Mouse (Mus musculus) lung, embryonic 14.5 days (tissue): Measurements from ENCODE around the gene Mab21l3. TPM values are rescaled to one million over a fixed set of nuclear protein-coding genes. Genes with fewer than 3 reads are reported as not detected.
"Not testable (repeated sequence)": the region's sequence is repeated elsewhere in the genome, so short reads cannot be mapped to it uniquely, and the experiment has no call there.

ENCODE experiments used
- ATAC-seq: fragments of 200-750 bp; cut with Nextera tagmentation; 2 replicates; pipeline ENCODE4 v1.8.0; 2017; ENCODE audit warnings: mild to moderate bottlenecking, moderate TSS enrichment, moderate library complexity; ENCODE audit not compliant: insufficient read depth
- DNase-seq: peaks from one replicate; pipeline ENCODE4 v3.0.0-alpha.2; 2015
- H3K27ac ChIP-seq: fragments of 300-500 bp; sonication (generic); 2 replicates; pipeline ENCODE4 v1.5.1; 2014; ENCODE audit warnings: low read depth, mild to moderate bottlenecking, moderate library complexity
- H3K27me3 ChIP-seq: fragments of 300-500 bp; sonication (generic); 2 replicates; pipeline ENCODE4 v1.6.1; 2014; ENCODE audit warnings: low read length, control low read depth; ENCODE audit not compliant: insufficient read depth
- H3K36me3 ChIP-seq: fragments of 300-500 bp; sonication (generic); 2 replicates; pipeline ENCODE4 v1.6.1; 2014; ENCODE audit warnings: control low read depth; ENCODE audit not compliant: insufficient read depth
- H3K4me1 ChIP-seq: fragments of 300-500 bp; sonication (generic); 2 replicates; pipeline ENCODE4 v1.6.1; 2014; ENCODE audit warnings: antibody characterized with exemption, control low read depth; ENCODE audit not compliant: insufficient read depth
- H3K4me2 ChIP-seq: fragments of 300-500 bp; sonication (generic); 2 replicates; pipeline ENCODE4 v1.6.1; 2014; ENCODE audit warnings: mild to moderate bottlenecking
- H3K4me3 ChIP-seq: fragments of 300-500 bp; sonication (generic); 2 replicates; pipeline ENCODE4 v1.5.1; 2014; ENCODE audit warnings: low read depth, low read length
- H3K9ac ChIP-seq: fragments of 300-500 bp; sonication (generic); 2 replicates; pipeline ENCODE4 v1.6.1; 2014
- H3K9me3 ChIP-seq: fragments of 300-500 bp; sonication (generic); 2 replicates; pipeline ENCODE4 v1.6.1; 2016; ENCODE audit warnings: low read depth, low read length, control low read depth
- CTCF ChIP-seq: IDR thresholded peaks from 2 replicates; pipeline ENCODE4 v1.5.1; 2016; ENCODE audit warnings: antibody characterized with exemption, low read depth
- WGBS: fragments of 180-500 bp; shearing (Covaris S2); extraction: QIAGEN DNeasy Blood & Tissue Kit; methylation state at CpG from one replicate; pipeline ENCODE4 v1.1.7; 2014; 5-methylcytosine and 5-hydroxymethylcytosine counted together
- polyA plus RNA-seq: library from polyadenylated mRNA; unstranded; fragments of >200 nt; fragmentation: Nextera tagmentation; extraction: Ambion mirVana; gene quantifications from 2 replicates; pipeline ENCODE4 v1.2.1, GENCODE M21; 2014

Gene Mab21l3
- polyA plus RNA-seq, 1 experiment from 2014 or later: 0.12 TPM

GRCm38 (mm10) chr3:101829881-101830616 is 18.7 kb downstream of the Mab21l3 start:
- Histone ChIP-seq H3K4me1 (0 out of 2 replicates have a peak, but pooled peaks cover 6% of the 10 kb centered on the region), H3K27ac (no peak overlapping the region), H3K9ac (no peak overlapping the region), H3K27me3 (no peaks in the 10 kb centered on the region), H3K9me3 (no peaks in the 10 kb centered on the region), H3K4me2 (no peak overlapping the region), H3K4me3 (no peak overlapping the region), H3K36me3 (no peaks in the 10 kb centered on the region)
- TF ChIP-seq CTCF: no peak
- WGBS: 70% methylated on average over 10 of the region's 10 CpGs
- DNase-seq: no peak
- ATAC-seq: no peak

- no peak overlapping the region for H3K9ac ChIP-seq
- no peak overlapping the region for H3K4me2 ChIP-seq
- H3K4me1 ChIP-seq: 0 out of 2 replicates have a peak, but pooled peaks cover 6% of the 10 kb centered on the region
- no peak overlapping the region for H3K4me3 ChIP-seq
- TF ChIP-seq CTCF: no peak
- 26% methylated on average over 3 of the region's 3 CpGs for WGBS
- no peaks in the 10 kb centered on the region for H3K36me3 ChIP-seq
- no peak for DNase-seq
- H3K27ac ChIP-seq: no peak overlapping the region
- no peak for ATAC-seq
- H3K27me3 ChIP-seq: no peaks in the 10 kb centered on the region
- no peaks in the 10 kb centered on the region for H3K9me3 ChIP-seq
Measured at GRCm38 (mm10) chr3:101828595-101828994, 20.2 kb downstream of the Mab21l3 start.

GRCm38 (mm10) chr3:101827220-101827715 is 21.5 kb downstream of the Mab21l3 start:
- Histone ChIP-seq H3K4me2 (no peak overlapping the region), H3K27ac (no peak overlapping the region), H3K27me3 (no peaks in the 10 kb centered on the region), H3K9me3 (no peaks in the 10 kb centered on the region), H3K4me3 (no peak overlapping the region), H3K9ac (no peak overlapping the region), H3K4me1 (0 out of 2 replicates have a peak, but pooled peaks cover 6% of the 10 kb centered on the region), H3K36me3 (no peaks in the 10 kb centered on the region)
- no peak for ATAC-seq
- no peak for DNase-seq
- 82% methylated on average over 6 of the region's 6 CpGs for WGBS
- no peak for TF ChIP-seq CTCF

- 76% methylated on average over 9 of the region's 9 CpGs for WGBS
- no peak overlapping the region for H3K4me2 ChIP-seq
- no peak for ATAC-seq
Measured at GRCm38 (mm10) chr3:101824338-101824737, 24.4 kb downstream of the Mab21l3 start.

GRCm38 (mm10) chr3:101822052-101822451 is 26.7 kb downstream of the Mab21l3 start:
- H3K9ac ChIP-seq: no peak overlapping the region
- peak; percentile 47 for TF ChIP-seq CTCF
- no peak overlapping the region for H3K4me2 ChIP-seq
- no peak overlapping the region for H3K4me3 ChIP-seq
- DNase-seq (no peak), ATAC-seq (no peak)
- 74% methylated on average over 5 of the region's 5 CpGs for WGBS
- no peaks in the 10 kb centered on the region for H3K4me1 ChIP-seq
- no peaks in the 10 kb centered on the region; the same call in 1 of the 2 replicates for H3K9me3 ChIP-seq
- H3K36me3 ChIP-seq: no peaks in the 10 kb centered on the region
- H3K27me3 ChIP-seq: no peaks in the 10 kb centered on the region
- no peak overlapping the region for H3K27ac ChIP-seq

More at GRCm38 (mm10) chr3:101824338-101824737, 24.4 kb downstream of the Mab21l3 start:
- Histone ChIP-seq H3K9me3 (no peaks in the 10 kb centered on the region), H3K4me3 (no peak overlapping the region), H3K4me1 (no peaks in the 10 kb centered on the region), H3K27ac (no peak overlapping the region), H3K9ac (no peak overlapping the region), H3K36me3 (no peaks in the 10 kb centered on the region), H3K27me3 (no peaks in the 10 kb centered on the region)
- no peak for DNase-seq
- no peak for TF ChIP-seq CTCF

- not testable (repeated sequence) for ATAC-seq
- WGBS: 69% methylated on average over 3 of the region's 3 CpGs
Measured at GRCm38 (mm10) chr3:101820708-101821107, 28.1 kb downstream of the Mab21l3 start.

GRCm38 (mm10) chr3:101816006-101816405 is 32.8 kb downstream of the Mab21l3 start:
- DNase-seq (no peak), ATAC-seq (no peak)
- no peaks in the 10 kb centered on the region for H3K36me3 ChIP-seq
- no peak overlapping the region for H3K9ac ChIP-seq
- WGBS: 80% methylated on average over 3 of the region's 3 CpGs
- no peak for TF ChIP-seq CTCF
- no peak overlapping the region for H3K4me2 ChIP-seq
- H3K27ac ChIP-seq: no peak overlapping the region
- H3K4me3 ChIP-seq: no peak overlapping the region
- H3K9me3 ChIP-seq: no peaks in the 10 kb centered on the region; the same call in 1 of the 2 replicates
- no peaks in the 10 kb centered on the region for H3K4me1 ChIP-seq
- H3K27me3 ChIP-seq: no peaks in the 10 kb centered on the region

More at GRCm38 (mm10) chr3:101820708-101821107, 28.1 kb downstream of the Mab21l3 start:
- not testable (repeated sequence) for H3K27me3 ChIP-seq, H3K9ac ChIP-seq, H3K4me3 ChIP-seq, H3K36me3 ChIP-seq, DNase-seq, H3K9me3 ChIP-seq, H3K4me2 ChIP-seq, H3K27ac ChIP-seq, H3K4me1 ChIP-seq
